Mouse (Mus musculus): ENCODE data around the gene Bahcc1. TPM values are rescaled to one million over a fixed set of nuclear protein-coding genes. Genes with fewer than 3 reads are reported as not detected.
A peak's percentile ranks its signal among the peaks of the same experiment; 100 is the strongest.

Bahcc1 gene
- polyA plus RNA-seq, 1 experiment = 12.4 TPM

- peak overlapping the region; percentile 74 for H3K4me3 ChIP-seq (replicated peaks; ENCODE audit: extremely low read depth, low read depth, low read length)
- peak; percentile 78 for DNase-seq
- WGBS = under 1% methylated on average over 39 of the region's 39 CpGs
- H3K4me1 ChIP-seq (ENCODE audit: control insufficient read depth, insufficient read depth, low read length) = peaks cover 10% of the 10 kb centered on the region
- TF ChIP-seq POLR2A (IDR thresholded peaks at IDR 0.05; ENCODE audit: borderline replicate concordance, extremely low read depth, low read depth, low read length) = no peak
- no peak for TF ChIP-seq CTCF (IDR thresholded peaks at IDR 0.05; ENCODE audit: insufficient read depth, low read length)
These were observed 2.0 kb downstream of the Bahcc1 start for GRCm38 (mm10) chr11:120234776-120235181.

DNA sequence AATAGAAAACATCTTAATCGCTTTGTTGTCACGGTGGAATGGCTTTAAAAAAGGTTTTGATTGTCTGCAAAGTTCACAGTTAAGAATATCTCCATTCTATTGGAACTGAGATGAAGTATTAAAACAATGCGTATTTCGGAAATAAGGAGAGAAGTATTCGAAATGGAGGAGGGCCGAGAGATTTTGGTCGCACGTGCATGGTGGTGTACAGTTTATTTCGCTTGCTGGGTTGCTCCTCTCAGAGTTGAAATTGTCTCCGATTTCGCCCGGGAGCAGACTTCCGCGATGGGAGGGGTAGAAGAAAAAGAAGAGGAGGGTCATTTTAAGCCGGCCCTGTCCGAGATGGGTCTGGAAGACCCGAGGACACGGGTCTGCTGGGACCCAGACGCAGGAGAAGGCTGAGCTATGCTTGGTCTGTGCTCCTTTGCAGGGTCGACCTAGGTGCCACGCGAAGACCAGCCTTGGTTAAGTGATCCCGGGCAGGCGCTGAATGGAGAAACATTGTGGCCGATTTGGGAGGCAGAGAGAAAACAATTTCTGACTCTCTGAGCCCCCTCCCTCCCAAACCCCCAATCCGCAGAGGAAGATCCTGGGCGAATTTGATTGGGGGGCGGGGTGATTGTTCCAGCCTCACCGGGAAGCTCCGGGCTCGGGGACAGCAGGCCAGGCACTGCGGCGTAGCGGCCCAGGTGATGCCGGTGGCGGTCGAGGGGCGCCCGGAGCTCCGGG, 2.8 kb downstream of the Bahcc1 start:
- no peak for TF ChIP-seq POLR2A (IDR thresholded peaks at IDR 0.05; ENCODE audit: borderline replicate concordance, extremely low read depth, low read depth, low read length)
- TF ChIP-seq CTCF (IDR thresholded peaks at IDR 0.05; ENCODE audit: insufficient read depth, low read length) = no peak
- Histone ChIP-seq H3K4me3 (replicated peaks; ENCODE audit: extremely low read depth, low read depth, low read length) (peak overlapping the region; percentile 42), H3K4me1 (ENCODE audit: control insufficient read depth, insufficient read depth, low read length) (peaks cover 12% of the 10 kb centered on the region)
- WGBS = 2% methylated on average over 40 of the region's 40 CpGs
- peak; percentile 79 for DNase-seq

- TF ChIP-seq CTCF (IDR thresholded peaks at IDR 0.05; ENCODE audit: insufficient read depth, low read length) (no peak), POLR2A (IDR thresholded peaks at IDR 0.05; ENCODE audit: borderline replicate concordance, extremely low read depth, low read depth, low read length) (no peak)
- Histone ChIP-seq H3K4me3 (replicated peaks; ENCODE audit: extremely low read depth, low read depth, low read length) (peak overlapping the region; percentile 85), H3K4me1 (ENCODE audit: control insufficient read depth, insufficient read depth, low read length) (peaks cover 12% of the 10 kb centered on the region)
- WGBS = 1% methylated on average over 13 of the region's 13 CpGs
- no peak for DNase-seq
These were observed 3.3 kb downstream of the Bahcc1 start for GRCm38 (mm10) chr11:120236114-120236437.

DNA sequence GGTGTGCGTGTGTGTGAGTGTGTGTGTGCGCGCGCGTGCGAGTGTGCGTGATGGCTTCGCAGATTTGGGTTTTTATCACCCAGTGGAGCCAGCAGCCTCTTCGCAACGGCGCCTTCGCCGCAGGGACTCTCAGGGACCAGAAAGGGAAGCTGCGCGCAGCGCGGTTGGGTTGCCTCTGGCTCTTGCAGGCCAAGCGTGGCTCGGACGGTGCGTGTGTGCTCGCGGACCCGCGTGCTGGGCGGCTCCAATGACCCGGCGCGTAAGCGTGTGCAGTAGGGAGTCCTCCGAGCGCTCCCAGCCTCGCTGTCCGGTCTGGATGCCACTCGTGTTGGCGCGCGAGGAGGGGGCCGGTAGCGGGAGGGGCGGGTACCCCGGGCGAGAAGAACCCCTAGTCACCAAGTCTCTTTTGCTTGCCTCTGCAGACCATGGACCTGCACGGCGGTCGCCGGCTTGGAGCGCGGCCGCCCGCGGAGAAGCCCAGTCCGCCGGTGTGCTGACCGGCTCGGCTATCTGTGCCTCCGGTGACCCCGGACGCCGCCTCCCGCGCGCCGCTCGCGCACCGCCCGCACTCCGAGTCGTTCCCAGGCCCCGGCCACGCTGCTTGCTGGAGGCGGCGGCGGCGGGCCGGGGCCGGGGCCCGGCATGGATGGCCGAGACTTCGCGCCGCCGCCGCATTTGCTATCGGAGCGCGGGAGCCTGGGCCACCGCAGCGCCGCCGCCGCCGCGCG, 3.9 kb downstream of the Bahcc1 start:
- DNase-seq = peak; percentile 77
- peak overlapping the region; percentile 85 for H3K4me3 ChIP-seq (replicated peaks; ENCODE audit: extremely low read depth, low read depth, low read length)
- WGBS = under 1% methylated on average over 84 of the region's 96 CpGs
- TF ChIP-seq CTCF (IDR thresholded peaks at IDR 0.05; ENCODE audit: insufficient read depth, low read length) (no peak), POLR2A (IDR thresholded peaks at IDR 0.05; ENCODE audit: borderline replicate concordance, extremely low read depth, low read depth, low read length) (no peak)
- peaks cover 12% of the 10 kb centered on the region for H3K4me1 ChIP-seq (ENCODE audit: control insufficient read depth, insufficient read depth, low read length)

DNA sequence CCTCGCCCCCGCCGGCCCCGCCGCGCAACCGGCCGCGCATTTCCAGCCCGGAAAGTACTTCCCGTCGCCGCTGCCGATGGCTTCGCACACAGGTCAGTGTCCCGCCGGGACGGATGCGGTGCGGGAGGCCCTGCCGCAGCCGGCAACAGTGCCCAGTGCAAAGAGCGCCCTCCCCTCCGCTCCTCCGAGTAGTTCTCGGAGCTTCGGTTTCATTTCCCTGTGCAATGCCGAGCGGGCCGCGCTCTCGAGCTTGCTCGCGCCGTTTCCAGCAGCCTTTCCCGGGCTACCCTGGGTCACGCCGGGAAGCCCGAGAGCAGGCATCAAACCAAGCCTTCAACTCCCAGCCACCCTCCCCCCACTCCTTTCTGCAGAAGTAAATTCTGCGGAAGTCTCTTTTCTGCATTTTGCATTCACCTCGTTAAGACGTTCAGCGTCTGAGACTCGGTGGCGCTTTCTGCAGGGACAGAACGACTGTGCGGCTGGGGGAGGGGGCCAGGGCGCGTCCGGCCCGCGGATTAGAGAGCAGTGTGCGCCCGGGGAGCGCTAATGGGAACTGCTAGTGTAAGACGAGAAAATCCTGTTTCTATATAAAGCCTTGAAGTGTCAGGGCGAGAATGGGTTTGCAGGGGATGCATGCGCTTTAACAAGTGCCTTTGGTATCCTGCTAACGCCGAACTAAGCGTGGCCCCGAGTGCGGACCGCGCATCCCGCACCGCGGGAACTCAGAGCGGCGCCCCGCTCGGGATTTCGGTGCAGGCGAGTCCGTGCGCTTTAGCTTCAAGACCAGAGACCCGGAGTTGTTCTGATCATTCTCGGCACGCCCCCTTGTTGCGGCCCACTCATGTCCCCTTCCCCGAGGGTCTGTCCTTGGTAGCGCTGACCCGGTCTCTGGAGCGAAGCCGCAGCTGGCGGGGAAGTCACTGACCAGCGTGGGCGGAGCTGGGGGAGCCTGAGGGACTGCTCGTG, 4.7 kb downstream of the Bahcc1 start:
- peak; percentile 78 for DNase-seq
- WGBS = under 1% methylated on average over 89 of the region's 89 CpGs
- 0 out of 2 replicates have a peak, but pooled peaks have one; percentile 17 for TF ChIP-seq POLR2A (IDR thresholded peaks at IDR 0.05; ENCODE audit: borderline replicate concordance, extremely low read depth, low read depth, low read length)
- TF ChIP-seq CTCF (IDR thresholded peaks at IDR 0.05; ENCODE audit: insufficient read depth, low read length) = no peak
- peaks cover 10% of the 10 kb centered on the region for H3K4me1 ChIP-seq (ENCODE audit: control insufficient read depth, insufficient read depth, low read length)
- H3K4me3 ChIP-seq (replicated peaks; ENCODE audit: extremely low read depth, low read depth, low read length) = peak overlapping the region; percentile 85

- no peak for TF ChIP-seq POLR2A (IDR thresholded peaks at IDR 0.05; ENCODE audit: borderline replicate concordance, extremely low read depth, low read depth, low read length)
- no peak for TF ChIP-seq CTCF (IDR thresholded peaks at IDR 0.05; ENCODE audit: insufficient read depth, low read length)
- DNase-seq = no peak
- Histone ChIP-seq H3K4me3 (replicated peaks; ENCODE audit: extremely low read depth, low read depth, low read length) (no peak overlapping the region), H3K4me1 (ENCODE audit: control insufficient read depth, insufficient read depth, low read length) (peaks cover 16% of the 10 kb centered on the region)
- WGBS = 45% methylated on average over 8 of the region's 8 CpGs
These were observed 5.6 kb downstream of the Bahcc1 start for GRCm38 (mm10) chr11:120238306-120238705.

DNA sequence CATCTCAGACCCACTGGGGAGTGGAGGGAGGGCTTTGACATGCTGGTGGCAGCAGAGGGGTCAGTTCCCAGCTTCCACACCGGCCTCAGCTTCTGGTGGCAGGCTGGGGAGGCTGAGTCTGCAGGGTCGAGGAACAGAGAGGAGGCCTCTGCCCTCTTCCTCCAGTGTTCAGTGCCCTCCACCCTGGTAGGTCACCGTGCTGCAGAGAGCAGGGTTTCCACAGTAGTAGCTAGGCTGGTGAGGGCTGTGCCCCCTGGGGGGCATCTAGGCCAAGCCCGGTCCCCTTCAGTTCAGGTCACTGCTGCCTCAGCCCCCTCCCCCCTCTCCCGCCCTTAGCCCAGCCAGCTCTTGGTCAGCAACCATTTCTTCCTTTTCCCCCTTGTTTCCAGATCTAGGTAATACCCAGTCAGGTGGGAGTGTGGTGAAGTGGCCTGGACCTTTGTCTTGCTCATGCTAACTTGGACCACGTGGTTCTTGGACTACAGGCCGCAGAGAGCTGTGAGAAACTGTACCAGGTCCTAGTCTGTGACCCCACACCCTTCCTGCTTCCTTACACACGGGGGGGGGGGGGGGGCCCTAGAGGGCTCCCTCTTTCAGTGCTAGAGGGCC, 6.1 kb downstream of the Bahcc1 start:
- no peak overlapping the region for H3K4me3 ChIP-seq (replicated peaks; ENCODE audit: extremely low read depth, low read depth, low read length)
- TF ChIP-seq CTCF (IDR thresholded peaks at IDR 0.05; ENCODE audit: insufficient read depth, low read length) (no peak), POLR2A (IDR thresholded peaks at IDR 0.05; ENCODE audit: borderline replicate concordance, extremely low read depth, low read depth, low read length) (no peak)
- WGBS = 24% methylated on average over 8 of the region's 8 CpGs

DNA sequence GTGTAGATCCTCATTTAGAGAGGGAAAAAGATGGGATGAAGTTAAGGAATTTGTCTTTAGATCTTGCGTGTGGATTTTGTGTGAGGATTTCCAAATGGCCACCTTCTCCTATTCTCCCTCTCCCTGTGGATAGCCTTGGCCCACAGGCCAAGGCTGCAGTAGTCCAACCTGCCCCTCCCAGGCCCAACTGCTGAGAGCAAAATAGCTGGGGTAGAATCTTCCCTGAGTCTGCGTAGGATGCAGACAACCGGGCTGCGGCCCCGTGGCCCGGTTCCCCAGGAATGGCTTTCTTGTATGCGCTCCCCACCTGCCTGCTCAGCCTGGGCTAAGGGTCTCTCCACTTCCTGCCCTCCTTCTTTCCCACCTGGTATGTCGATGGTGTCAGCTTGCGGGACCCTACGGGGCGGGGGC, 6.8 kb downstream of the Bahcc1 start:
- 46% methylated on average over 11 of the region's 11 CpGs for WGBS
- no peak for DNase-seq
- no peak overlapping the region for H3K4me3 ChIP-seq (replicated peaks; ENCODE audit: extremely low read depth, low read depth, low read length)
- TF ChIP-seq POLR2A (IDR thresholded peaks at IDR 0.05; ENCODE audit: borderline replicate concordance, extremely low read depth, low read depth, low read length) (no peak), CTCF (IDR thresholded peaks at IDR 0.05; ENCODE audit: insufficient read depth, low read length) (no peak)
- peaks cover 17% of the 10 kb centered on the region for H3K4me1 ChIP-seq (ENCODE audit: control insufficient read depth, insufficient read depth, low read length)

More for the DNA sequence above, 6.1 kb downstream of the Bahcc1 start:
- peak; percentile 57 for DNase-seq
- H3K4me1 ChIP-seq (ENCODE audit: control insufficient read depth, insufficient read depth, low read length) = peaks cover 17% of the 10 kb centered on the region

DNA sequence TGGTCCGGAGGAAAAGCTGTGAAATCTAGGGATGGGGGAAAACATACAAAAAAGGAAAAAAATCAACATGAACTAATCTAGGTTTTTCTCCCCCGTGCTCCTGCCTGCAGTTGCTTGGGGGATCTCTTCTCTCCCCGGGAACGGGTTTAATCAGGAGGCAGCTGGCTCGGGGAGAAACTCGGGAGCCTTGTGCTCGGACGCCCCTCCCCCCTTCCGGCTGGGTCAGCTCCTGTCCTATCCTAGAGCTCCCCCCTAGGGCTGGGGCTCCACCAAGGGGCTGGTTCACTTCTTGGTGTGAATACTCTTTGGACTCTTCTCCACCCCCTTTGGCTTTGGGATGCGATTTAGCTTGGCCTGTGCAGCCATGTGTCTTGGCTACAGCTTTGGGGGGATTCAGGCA, 7.5 kb downstream of the Bahcc1 start:
- TF ChIP-seq POLR2A (IDR thresholded peaks at IDR 0.05; ENCODE audit: borderline replicate concordance, extremely low read depth, low read depth, low read length) = 0 out of 2 replicates have a peak, but pooled peaks have one; percentile 8
- no peak for TF ChIP-seq CTCF (IDR thresholded peaks at IDR 0.05; ENCODE audit: insufficient read depth, low read length)
- DNase-seq = no peak
- WGBS = 16% methylated on average over 10 of the region's 10 CpGs
- Histone ChIP-seq H3K4me1 (ENCODE audit: control insufficient read depth, insufficient read depth, low read length) (peaks cover 17% of the 10 kb centered on the region), H3K4me3 (replicated peaks; ENCODE audit: extremely low read depth, low read depth, low read length) (peak overlapping the region; percentile 24)
